10 mouse cellular contexts compared by ENCODE assay signal in genomic region chr2:91441715-91442114, GRCm38 (mm10).
"Had no signal": no experiment of that assay in that cellular context is flagged by ENCODE, and none has a peak within 500 bp of the region (broad histone marks: within the 10 kb centered on the region; RNA-seq: fewer than 3 reads in every experiment).

No protein-coding gene starts in this region.

- H3K4me2 ChIP-seq: intestine, embryonic 15.5 days; limb, embryonic 15.5 days; liver, embryonic 12.5 days; midbrain, embryonic 13.5 days had no signal

- H3K4me1 ChIP-seq: intestine, embryonic 15.5 days had no signal

- H3K9me3 ChIP-seq: intestine, embryonic 15.5 days; limb, embryonic 15.5 days; liver, embryonic 12.5 days; midbrain, embryonic 13.5 days had no signal

- H3K36me3 ChIP-seq: intestine, embryonic 15.5 days; limb, embryonic 15.5 days; liver, embryonic 12.5 days; midbrain, embryonic 13.5 days had no signal

- DNase-seq: kidney, adult 8-10 months; kidney, postnatal 25 days; layer of hippocampus, adult 9-11 months; layer of hippocampus, postnatal 36 days; right cerebral cortex, postnatal 14 days; thymus, postnatal 4 days had no signal

- H3K4me3 ChIP-seq: intestine, embryonic 15.5 days; limb, embryonic 15.5 days; liver, embryonic 12.5 days; midbrain, embryonic 13.5 days had no signal

- H3K27me3 ChIP-seq: intestine, embryonic 15.5 days; limb, embryonic 15.5 days; liver, embryonic 12.5 days; midbrain, embryonic 13.5 days had no signal

- H3K27ac ChIP-seq: intestine, embryonic 15.5 days; limb, embryonic 15.5 days; liver, embryonic 12.5 days; midbrain, embryonic 13.5 days had no signal

- ATAC-seq: intestine, embryonic 15.5 days; liver, embryonic 12.5 days; midbrain, embryonic 13.5 days had no signal

- H3K9ac ChIP-seq: intestine, embryonic 15.5 days; limb, embryonic 15.5 days; liver, embryonic 12.5 days; midbrain, embryonic 13.5 days had no signal
